Mouse (Mus musculus): ENCODE results near the gene Dap3. TPM values are rescaled to one million over a fixed set of nuclear protein-coding genes. Genes with fewer than 3 reads are reported as not detected.

Gene Dap3
- total and polyA plus RNA-seq, 3 experiments, result 128 to 169 (median 145) TPM

DNA sequence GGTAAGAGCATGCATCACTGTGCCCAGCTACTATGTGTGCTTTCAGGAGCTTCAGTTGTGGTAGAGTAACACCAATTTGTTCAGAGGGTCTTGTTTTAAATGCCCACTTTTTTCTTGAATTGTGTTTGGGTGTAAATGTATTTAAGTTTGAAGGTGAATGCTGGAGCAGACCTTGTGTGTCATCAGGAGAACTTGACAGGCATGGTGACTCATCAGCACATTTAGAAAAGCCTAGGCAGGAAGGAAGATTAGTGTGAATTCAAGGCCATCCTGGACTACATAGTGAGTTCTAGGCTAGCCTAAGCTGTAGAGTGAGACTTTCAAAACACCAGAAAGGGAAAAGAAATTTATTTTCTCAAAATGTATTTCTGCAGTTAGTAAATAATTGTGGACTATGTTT, 2.8 kb upstream of the Dap3 start:
- dilution Hi-C loops (cut with MboI; ENCODE audit: extremely low pct_ligation_motif_present, extremely low pct_unique_long_range_greater_than_20kb, low sequenced_read_pairs), result no loop called here
- peaks cover 62% of the 10 kb centered on the region for H3K79me2 ChIP-seq (replicated peaks; ENCODE audit: control insufficient read depth, extremely low read depth, insufficient read depth, poor library complexity, severe bottlenecking)
- H3K4me1 ChIP-seq (ENCODE audit: control insufficient read depth in 1 of 2, insufficient read depth in 2 of 2), result peaks cover 2 to 26% of the 10 kb centered on the region in 2 experiments; a peak in 3 of 4 replicates
- no peak overlapping the region for H3K4me2 ChIP-seq (ENCODE audit: insufficient read depth, low read depth, poor library complexity, severe bottlenecking)
- DNase-seq (ENCODE audit: extremely low read depth), result no peak
- in situ Hi-C loops (cut with MboI; ENCODE audit: low pct_ligation_motif_present, low pct_unique_long_range_greater_than_20kb, low sequenced_read_pairs), result no loop called here
- H3K27ac ChIP-seq (ENCODE audit: insufficient read depth, low read depth), result no peak overlapping the region
- no peak overlapping the region for H3K4me3 ChIP-seq (replicated peaks in 1 of 3; ENCODE audit: low read depth in 2 of 3, low read length in 2 of 3, poor library complexity in 1 of 3)
- H3K9ac ChIP-seq (ENCODE audit: insufficient read depth, low read depth), result no peak overlapping the region
- no peaks in the 10 kb centered on the region for H3K9me3 ChIP-seq (replicated peaks; ENCODE audit: low read length)
- TF ChIP-seq ZNF384 (IDR thresholded peaks at IDR 0.05; ENCODE audit: low read depth, low read length), result no peak
- TF ChIP-seq GABPA (IDR thresholded peaks at IDR 0.05; ENCODE audit: insufficient replicate concordance, low read depth, low read length), result no peak
- TF ChIP-seq MXI1 (IDR thresholded peaks at IDR 0.05; ENCODE audit: low read depth, low read length), result no peak
- TF ChIP-seq EP300 (IDR thresholded peaks at IDR 0.05; ENCODE audit: low read length), result no peak
- no peak for TF ChIP-seq SIN3A (IDR thresholded peaks at IDR 0.05; ENCODE audit: low read length)
- no peak for TF ChIP-seq ETS1 (conservative IDR thresholded peaks at IDR 0.05; ENCODE audit: low read depth, low read length)
- TF ChIP-seq RAD21 (IDR thresholded peaks at IDR 0.05; ENCODE audit: low read depth, low read length), result no peak
- TF ChIP-seq CHD2 (IDR thresholded peaks at IDR 0.05; ENCODE audit: low read length), result no peak
- TF ChIP-seq ZMIZ1 (IDR thresholded peaks at IDR 0.05; ENCODE audit: low read depth, low read length), result no peak
- no peak for TF ChIP-seq ZC3H11A (IDR thresholded peaks at IDR 0.05; ENCODE audit: low read depth, low read length)
- TF ChIP-seq USF1 (IDR thresholded peaks at IDR 0.05; ENCODE audit: low read depth, low read length), result no peak
- no peak for TF ChIP-seq NRF1 (IDR thresholded peaks at IDR 0.05; ENCODE audit: low read depth, low read length)
- no peak for TF ChIP-seq MEF2A (IDR thresholded peaks at IDR 0.05; ENCODE audit: borderline replicate concordance, low read depth, low read length)
- TF ChIP-seq IRF4 (IDR thresholded peaks at IDR 0.05; ENCODE audit: low read depth, low read length), result no peak
- TF ChIP-seq MAFK (IDR thresholded peaks at IDR 0.05; ENCODE audit: insufficient replicate concordance, low read length), result no peak
- no peak for TF ChIP-seq POLR2A (IDR thresholded peaks at IDR 0.05; ENCODE audit: low read depth, low read length)
- no peak for TF ChIP-seq USF2 (conservative IDR thresholded peaks at IDR 0.05; ENCODE audit: low read depth, low read length)
- no peak for TF ChIP-seq CHD1 (IDR thresholded peaks at IDR 0.05; ENCODE audit: low read depth, low read length)
- TF ChIP-seq UBTF (IDR thresholded peaks at IDR 0.05; ENCODE audit: low read depth, low read length), result no peak
- peaks cover 0 to 2% of the 10 kb centered on the region in 2 experiments for H3K36me3 ChIP-seq (replicated peaks in 1 of 2; ENCODE audit: control insufficient read depth in 1 of 2, insufficient read depth in 1 of 2, low read length in 1 of 2)
- H3K27me3 ChIP-seq (replicated peaks), result no peaks in the 10 kb centered on the region

DNA sequence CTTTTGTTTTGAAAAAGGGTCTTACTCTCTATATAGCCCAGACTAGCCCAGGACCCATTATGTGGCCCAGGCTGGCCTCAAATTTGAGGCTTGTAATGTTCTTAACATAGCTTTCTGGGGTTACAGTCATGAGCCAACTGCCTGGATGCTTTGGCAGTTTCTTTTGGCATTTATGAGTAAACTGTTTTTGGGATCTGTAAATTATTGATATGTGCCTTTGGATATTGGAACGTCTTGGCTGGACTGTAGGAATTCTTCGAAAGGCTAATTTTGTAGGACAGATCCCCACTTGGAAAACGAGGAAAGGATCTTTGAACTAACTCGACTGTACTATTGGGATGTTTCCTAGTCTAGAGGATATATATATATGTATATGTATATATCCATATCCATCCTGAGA, 2.3 kb upstream of the Dap3 start:
- H3K27me3 ChIP-seq (replicated peaks), result no peaks in the 10 kb centered on the region
- H3K79me2 ChIP-seq (replicated peaks; ENCODE audit: control insufficient read depth, extremely low read depth, insufficient read depth, poor library complexity, severe bottlenecking), result peaks cover 61% of the 10 kb centered on the region
- no peak overlapping the region for H3K9ac ChIP-seq (ENCODE audit: insufficient read depth, low read depth)
- DNase-seq (ENCODE audit: extremely low read depth), result no peak
- in situ Hi-C loops (cut with MboI; ENCODE audit: low pct_ligation_motif_present, low pct_unique_long_range_greater_than_20kb, low sequenced_read_pairs), result no loop called here
- H3K4me2 ChIP-seq (ENCODE audit: insufficient read depth, low read depth, poor library complexity, severe bottlenecking), result no peak overlapping the region
- TF ChIP-seq CHD1 (IDR thresholded peaks at IDR 0.05; ENCODE audit: low read depth, low read length), result no peak
- no peak for TF ChIP-seq EP300 (IDR thresholded peaks at IDR 0.05; ENCODE audit: low read length)
- no peak for TF ChIP-seq RAD21 (IDR thresholded peaks at IDR 0.05; ENCODE audit: low read depth, low read length)
- no peak for TF ChIP-seq MEF2A (IDR thresholded peaks at IDR 0.05; ENCODE audit: borderline replicate concordance, low read depth, low read length)
- H3K36me3 ChIP-seq (replicated peaks in 1 of 2; ENCODE audit: control insufficient read depth in 1 of 2, insufficient read depth in 1 of 2, low read length in 1 of 2), result peaks cover 0 to 2% of the 10 kb centered on the region in 2 experiments
- no peaks in the 10 kb centered on the region for H3K9me3 ChIP-seq (replicated peaks; ENCODE audit: low read length)
- no peak overlapping the region for H3K4me3 ChIP-seq (replicated peaks in 1 of 3; ENCODE audit: low read depth in 2 of 3, low read length in 2 of 3, poor library complexity in 1 of 3)
- dilution Hi-C loops (cut with MboI; ENCODE audit: extremely low pct_ligation_motif_present, extremely low pct_unique_long_range_greater_than_20kb, low sequenced_read_pairs), result no loop called here
- no peak overlapping the region for H3K27ac ChIP-seq (ENCODE audit: insufficient read depth, low read depth)
- H3K4me1 ChIP-seq (ENCODE audit: control insufficient read depth in 1 of 2, insufficient read depth in 2 of 2), result peaks cover 3 to 30% of the 10 kb centered on the region in 2 experiments; a peak in 3 of 4 replicates
